Mouse (Mus musculus): ENCODE measurements around the gene 1700029H14Rik. TPM values are rescaled to one million over a fixed set of nuclear protein-coding genes. Genes with fewer than 3 reads are reported as not detected.

1700029H14Rik gene
- polyA plus RNA-seq, 1 experiment: not detected

- H3K4me2 ChIP-seq (ENCODE audit: low read depth): no peak overlapping the region
- H3K79me2 ChIP-seq (ENCODE audit: control insufficient read depth, insufficient read depth): no peaks in the 10 kb centered on the region
- no peak overlapping the region for H3K4me3 ChIP-seq
- H3ac ChIP-seq (ENCODE audit: control insufficient read depth, insufficient read length): no peak overlapping the region
- no peaks in the 10 kb centered on the region for H3K36me3 ChIP-seq (ENCODE audit: control insufficient read depth, insufficient read depth)
- TF ChIP-seq E2F4 (IDR thresholded peaks at IDR 0.05; ENCODE audit: insufficient read depth): no peak
- no peak for TF ChIP-seq POLR2A (IDR thresholded peaks at IDR 0.05; ENCODE audit: insufficient read length, low read depth)
- no peak for TF ChIP-seq CEBPB (IDR thresholded peaks at IDR 0.05; ENCODE audit: insufficient read depth, poor library complexity, severe bottlenecking)
- no peak for TF ChIP-seq TCF12 (IDR thresholded peaks at IDR 0.05; ENCODE audit: insufficient read depth, poor library complexity, severe bottlenecking)
- TF ChIP-seq USF1 (IDR thresholded peaks at IDR 0.05; ENCODE audit: low read depth): no peak
- no peak for TF ChIP-seq REST (IDR thresholded peaks at IDR 0.05; ENCODE audit: insufficient read depth, insufficient read length)
- no peak for TF ChIP-seq MYOD1 (IDR thresholded peaks at IDR 0.05; ENCODE audit: control insufficient read depth in 1 of 3, insufficient read length in 2 of 3, low read depth in 2 of 3)
- TF ChIP-seq TCF3 (IDR thresholded peaks at IDR 0.05; ENCODE audit: insufficient read length, low read depth): no peak
- no peak for TF ChIP-seq SRF (IDR thresholded peaks at IDR 0.05; ENCODE audit: control insufficient read depth, insufficient read length, low read depth)
- H3K27me3 ChIP-seq (ENCODE audit: control insufficient read depth, insufficient read depth, insufficient read length): no peaks in the 10 kb centered on the region
Observed at GRCm38 (mm10) chr8:13507284-13507937, 54.9 kb downstream of the 1700029H14Rik start.

GRCm38 (mm10) chr8:13506849-13507248, 55.4 kb downstream of the 1700029H14Rik start:
- Histone ChIP-seq H3K36me3 (ENCODE audit: control insufficient read depth, insufficient read depth) (no peaks in the 10 kb centered on the region), H3K4me2 (ENCODE audit: low read depth) (no peak overlapping the region), H3K27me3 (ENCODE audit: control insufficient read depth, insufficient read depth, insufficient read length) (no peaks in the 10 kb centered on the region), H3K4me3 (no peak overlapping the region), H3ac (ENCODE audit: control insufficient read depth, insufficient read length) (no peak overlapping the region), H3K79me2 (ENCODE audit: control insufficient read depth, insufficient read depth) (no peaks in the 10 kb centered on the region)
- TF ChIP-seq MYOG (IDR thresholded peaks at IDR 0.05; ENCODE audit: control insufficient read depth in 1 of 3, insufficient read depth in 1 of 3, insufficient read length in 2 of 3, low read depth in 2 of 3): no peak

GRCm38 (mm10) chr8:13504894-13505674, 57.2 kb downstream of the 1700029H14Rik start:
- H3K27me3 ChIP-seq (ENCODE audit: control insufficient read depth, insufficient read depth, insufficient read length): no peaks in the 10 kb centered on the region

GRCm38 (mm10) chr8:13503936-13504606, 58.2 kb downstream of the 1700029H14Rik start:
- Histone ChIP-seq H3K4me2 (ENCODE audit: low read depth) (no peak overlapping the region), H3K27me3 (ENCODE audit: control insufficient read depth, insufficient read depth, insufficient read length) (no peaks in the 10 kb centered on the region), H3ac (ENCODE audit: control insufficient read depth, insufficient read length) (no peak overlapping the region), H3K4me3 (no peak overlapping the region), H3K36me3 (ENCODE audit: control insufficient read depth, insufficient read depth) (no peaks in the 10 kb centered on the region), H3K79me2 (ENCODE audit: control insufficient read depth, insufficient read depth) (no peaks in the 10 kb centered on the region)
- no peak for TF ChIP-seq SRF (IDR thresholded peaks at IDR 0.05; ENCODE audit: control insufficient read depth, insufficient read length, low read depth)
- no peak for TF ChIP-seq MYOG (IDR thresholded peaks at IDR 0.05; ENCODE audit: control insufficient read depth in 1 of 3, insufficient read depth in 1 of 3, insufficient read length in 2 of 3, low read depth in 2 of 3)
- no peak for TF ChIP-seq E2F4 (IDR thresholded peaks at IDR 0.05; ENCODE audit: insufficient read depth)
- TF ChIP-seq CEBPB (IDR thresholded peaks at IDR 0.05; ENCODE audit: insufficient read depth, poor library complexity, severe bottlenecking): no peak
- no peak for TF ChIP-seq POLR2AphosphoS2 (IDR thresholded peaks at IDR 0.05; ENCODE audit: insufficient read length, low read depth)
- no peak for TF ChIP-seq MYOD1 (IDR thresholded peaks at IDR 0.05; ENCODE audit: control insufficient read depth in 1 of 3, insufficient read length in 2 of 3, low read depth in 2 of 3)
- TF ChIP-seq MAX (IDR thresholded peaks at IDR 0.05; ENCODE audit: low read depth): no peak
- TF ChIP-seq USF1 (IDR thresholded peaks at IDR 0.05; ENCODE audit: low read depth): no peak
- no peak for TF ChIP-seq REST (IDR thresholded peaks at IDR 0.05; ENCODE audit: insufficient read depth, insufficient read length)
- no peak for TF ChIP-seq TCF3 (IDR thresholded peaks at IDR 0.05; ENCODE audit: insufficient read length, low read depth)
- TF ChIP-seq TCF12 (IDR thresholded peaks at IDR 0.05; ENCODE audit: insufficient read depth, poor library complexity, severe bottlenecking): no peak
- TF ChIP-seq POLR2A (IDR thresholded peaks at IDR 0.05; ENCODE audit: insufficient read length, low read depth): no peak

More at GRCm38 (mm10) chr8:13504894-13505674, 57.2 kb downstream of the 1700029H14Rik start:
- no peak overlapping the region for H3ac ChIP-seq (ENCODE audit: control insufficient read depth, insufficient read length)
- no peak overlapping the region for H3K4me3 ChIP-seq
- TF ChIP-seq CEBPB (IDR thresholded peaks at IDR 0.05; ENCODE audit: insufficient read depth, poor library complexity, severe bottlenecking): no peak
- TF ChIP-seq USF1 (IDR thresholded peaks at IDR 0.05; ENCODE audit: low read depth): no peak
- TF ChIP-seq MYOG (IDR thresholded peaks at IDR 0.05; ENCODE audit: control insufficient read depth in 1 of 3, insufficient read depth in 1 of 3, insufficient read length in 2 of 3, low read depth in 2 of 3): no peak
- TF ChIP-seq POLR2AphosphoS2 (IDR thresholded peaks at IDR 0.05; ENCODE audit: insufficient read length, low read depth): no peak
- no peak for TF ChIP-seq SRF (IDR thresholded peaks at IDR 0.05; ENCODE audit: control insufficient read depth, insufficient read length, low read depth)
- no peak for TF ChIP-seq REST (IDR thresholded peaks at IDR 0.05; ENCODE audit: insufficient read depth, insufficient read length)
- no peak for TF ChIP-seq MAX (IDR thresholded peaks at IDR 0.05; ENCODE audit: low read depth)
- TF ChIP-seq TCF12 (IDR thresholded peaks at IDR 0.05; ENCODE audit: insufficient read depth, poor library complexity, severe bottlenecking): no peak
- TF ChIP-seq POLR2A (IDR thresholded peaks at IDR 0.05; ENCODE audit: insufficient read length, low read depth): no peak
- TF ChIP-seq E2F4 (IDR thresholded peaks at IDR 0.05; ENCODE audit: insufficient read depth): no peak
- TF ChIP-seq MYOD1 (IDR thresholded peaks at IDR 0.05; ENCODE audit: control insufficient read depth in 1 of 3, insufficient read length in 2 of 3, low read depth in 2 of 3): no peak
- TF ChIP-seq TCF3 (IDR thresholded peaks at IDR 0.05; ENCODE audit: insufficient read length, low read depth): no peak
- no peak overlapping the region for H3K4me2 ChIP-seq (ENCODE audit: low read depth)
- no peaks in the 10 kb centered on the region for H3K36me3 ChIP-seq (ENCODE audit: control insufficient read depth, insufficient read depth)
- H3K79me2 ChIP-seq (ENCODE audit: control insufficient read depth, insufficient read depth): no peaks in the 10 kb centered on the region
